Mouse (Mus musculus) heart, embryonic 15.5 days (tissue): ENCODE data around the gene Ubr4. TPM values are rescaled to one million over a fixed set of nuclear protein-coding genes. Genes with fewer than 3 reads are reported as not detected.
A peak's percentile ranks its signal among the peaks of the same experiment; 100 is the strongest.
"Not testable (repeated sequence)": the region's sequence is repeated elsewhere in the genome, so short reads cannot be mapped to it uniquely, and the experiment has no call there.

Experiments
- ATAC-seq: fragments of 200-750 bp; cut with Nextera tagmentation; replicated peaks from 2 replicates; pipeline ENCODE4 v1.8.0; 2017; ENCODE audit warnings: low read depth, moderate TSS enrichment; ENCODE audit not compliant: insufficient number of reproducible peaks, insufficient read depth, low FRiP score
- H3K27ac ChIP-seq: fragments of 300-500 bp; sonication (generic); 2 replicates; pipeline ENCODE4 v1.5.1; 2015; ENCODE audit warnings: mild to moderate bottlenecking, inconsistent platforms
- H3K27me3 ChIP-seq: fragments of 300-500 bp; sonication (generic); 2 replicates; pipeline ENCODE4 v1.6.1; 2015; ENCODE audit warnings: inconsistent platforms
- H3K36me3 ChIP-seq: fragments of 300-500 bp; sonication (generic); 2 replicates; pipeline ENCODE4 v1.6.1; 2015; ENCODE audit warnings: mild to moderate bottlenecking, inconsistent platforms
- H3K4me1 ChIP-seq: fragments of 300-500 bp; sonication (generic); replicated peaks from 2 replicates; pipeline ENCODE4 v1.6.1; 2015; ENCODE audit warnings: inconsistent platforms
- H3K4me2 ChIP-seq: fragments of 300-500 bp; sonication (generic); 2 replicates; pipeline ENCODE4 v1.6.1; 2015; ENCODE audit warnings: inconsistent platforms, mild to moderate bottlenecking, moderate library complexity
- H3K4me3 ChIP-seq: fragments of 300-500 bp; sonication (generic); 2 replicates; pipeline ENCODE4 v1.5.1; 2015; ENCODE audit warnings: mild to moderate bottlenecking, inconsistent platforms
- H3K9ac ChIP-seq: fragments of 300-500 bp; sonication (generic); 2 replicates; pipeline ENCODE4 v1.6.1; 2015; ENCODE audit warnings: mild to moderate bottlenecking, inconsistent platforms
- H3K9me3 ChIP-seq: fragments of 300-500 bp; sonication (generic); replicated peaks from 2 replicates; pipeline ENCODE4 v1.6.1; 2016; ENCODE audit warnings: inconsistent platforms
- WGBS: fragments of 180-500 bp; shearing (Covaris S2); methylation state at CpG from one replicate; pipeline ENCODE4 v1.1.7; 2015; ENCODE audit warnings: mixed read lengths; 5-methylcytosine and 5-hydroxymethylcytosine counted together
- polyA plus RNA-seq: library from polyadenylated mRNA; unstranded; fragments of >200 nt; fragmentation: Nextera tagmentation; extraction: Ambion mirVana; gene quantifications from 2 replicates; pipeline ENCODE4 v1.2.1, GENCODE M21; 2015

Ubr4 gene
- polyA plus RNA-seq, 1 experiment from 2014 or later = 49.1 TPM

DNA sequence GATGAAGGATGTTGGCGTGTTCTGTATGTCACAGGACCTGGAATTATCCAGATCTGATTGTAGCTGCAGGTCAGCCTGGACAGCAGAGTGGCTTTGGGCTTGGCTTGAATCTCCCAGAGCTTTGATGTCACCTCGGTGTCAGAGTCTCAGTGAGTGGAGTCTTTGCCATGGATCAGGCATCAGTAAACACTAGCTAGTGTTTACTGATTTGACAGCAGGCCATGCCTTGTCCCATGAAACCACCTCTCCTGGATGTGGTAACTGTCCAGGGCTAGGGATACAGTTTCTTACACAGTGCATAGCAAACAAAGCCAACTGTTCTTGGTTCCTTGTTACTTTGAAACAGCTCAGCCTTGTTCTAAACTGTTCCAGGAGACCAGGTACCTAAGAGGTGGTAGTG lies 159.1 kb downstream of the Ubr4 start:
- H3K9me3 ChIP-seq = no peaks in the 10 kb centered on the region
- 74% methylated on average over 2 of the region's 2 CpGs for WGBS
- no peak overlapping the region for H3K9ac ChIP-seq

DNA sequence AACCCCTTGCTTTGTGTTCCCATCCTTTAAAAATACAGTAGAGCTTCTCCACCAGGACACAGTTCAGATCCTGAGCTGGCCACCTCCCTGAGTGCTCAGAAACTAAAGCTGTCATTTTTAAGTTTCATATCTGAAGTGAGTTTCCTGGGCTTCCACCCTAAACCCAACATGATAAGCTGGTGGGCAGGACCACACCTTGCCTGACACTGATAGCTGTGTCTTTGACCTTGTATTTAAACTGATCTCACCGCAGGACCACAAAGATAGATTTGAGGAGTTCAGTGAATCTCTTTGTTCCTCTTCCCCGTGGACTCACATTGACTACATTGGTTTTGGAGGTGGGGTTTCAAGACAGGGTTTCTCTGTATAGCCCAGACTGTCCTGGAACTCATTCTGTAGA lies 160.6 kb downstream of the Ubr4 start:
- H3K4me3 ChIP-seq = no peak overlapping the region
- no peaks in the 10 kb centered on the region for H3K9me3 ChIP-seq
- no peaks in the 10 kb centered on the region for H3K36me3 ChIP-seq
- H3K4me1 ChIP-seq = no peaks in the 10 kb centered on the region
- H3K27ac ChIP-seq = no peak overlapping the region
- no peak overlapping the region for H3K9ac ChIP-seq
- H3K27me3 ChIP-seq = no peaks in the 10 kb centered on the region
- no peak for ATAC-seq
- WGBS = 68% methylated on average over 2 of the region's 2 CpGs
- no peak overlapping the region for H3K4me2 ChIP-seq

More for the DNA sequence above, 159.1 kb downstream of the Ubr4 start:
- Histone ChIP-seq H3K36me3 (no peaks in the 10 kb centered on the region), H3K4me1 (no peaks in the 10 kb centered on the region), H3K27ac (no peak overlapping the region), H3K27me3 (no peaks in the 10 kb centered on the region), H3K4me2 (no peak overlapping the region), H3K4me3 (no peak overlapping the region)
- no peak for ATAC-seq

GRCm38 (mm10) chr4:139519221-139519620 lies 166.8 kb downstream of the Ubr4 start:
- H3K9ac ChIP-seq = no peak overlapping the region
- H3K27me3 ChIP-seq = no peaks in the 10 kb centered on the region

GRCm38 (mm10) chr4:139521926-139522325 lies 169.5 kb downstream of the Ubr4 start:
- no peak for ATAC-seq
- Histone ChIP-seq H3K9me3 (no peaks in the 10 kb centered on the region), H3K4me2 (no peak overlapping the region), H3K4me3 (no peak overlapping the region), H3K27me3 (0 out of 2 replicates have a peak, but pooled peaks cover 4% of the 10 kb centered on the region), H3K27ac (no peak overlapping the region), H3K36me3 (no peaks in the 10 kb centered on the region), H3K9ac (no peak overlapping the region), H3K4me1 (no peaks in the 10 kb centered on the region)
- WGBS = 78% methylated on average over 10 of the region's 10 CpGs

More at GRCm38 (mm10) chr4:139519221-139519620, 166.8 kb downstream of the Ubr4 start:
- WGBS = 57% methylated on average over 6 of the region's 6 CpGs
- Histone ChIP-seq H3K27ac (no peak overlapping the region), H3K4me1 (no peaks in the 10 kb centered on the region), H3K9me3 (no peaks in the 10 kb centered on the region), H3K4me3 (no peak overlapping the region), H3K4me2 (no peak overlapping the region), H3K36me3 (no peaks in the 10 kb centered on the region)
- no peak for ATAC-seq

GRCm38 (mm10) chr4:139526475-139526874 lies 174.1 kb downstream of the Ubr4 start:
- H3K9ac ChIP-seq = no peak overlapping the region

GRCm38 (mm10) chr4:139530248-139530647 lies 177.8 kb downstream of the Ubr4 start, which contains the start of gene Iffo2:
Iffo2 (plus strand) TSS chr4:139530548.
- H3K9me3 ChIP-seq, H3K9ac ChIP-seq, H3K4me3 ChIP-seq, H3K27ac ChIP-seq, ATAC-seq, H3K36me3 ChIP-seq, H3K4me2 ChIP-seq, H3K4me1 ChIP-seq, H3K27me3 ChIP-seq: not testable (repeated sequence)
- 80% methylated on average over 5 of the region's 5 CpGs for WGBS

More at GRCm38 (mm10) chr4:139526475-139526874, 174.1 kb downstream of the Ubr4 start:
- 72% methylated on average over 12 of the region's 12 CpGs for WGBS
- H3K36me3 ChIP-seq = no peaks in the 10 kb centered on the region
- no peaks in the 10 kb centered on the region for H3K4me1 ChIP-seq
- no peak for ATAC-seq
- no peaks in the 10 kb centered on the region for H3K9me3 ChIP-seq
- no peak overlapping the region for H3K27ac ChIP-seq
- H3K4me3 ChIP-seq = no peak overlapping the region
- H3K27me3 ChIP-seq = 0 out of 2 replicates have a peak, but pooled peaks cover 4% of the 10 kb centered on the region
- H3K4me2 ChIP-seq = no peak overlapping the region

- H3K9ac ChIP-seq = no peak overlapping the region
- no peak overlapping the region for H3K4me3 ChIP-seq
- H3K9me3 ChIP-seq = no peaks in the 10 kb centered on the region
- no peak for ATAC-seq
- H3K36me3 ChIP-seq = no peaks in the 10 kb centered on the region
- peaks cover 14% of the 10 kb centered on the region for H3K4me1 ChIP-seq
- H3K27ac ChIP-seq = no peak overlapping the region
- no peaks in the 10 kb centered on the region for H3K27me3 ChIP-seq
- H3K4me2 ChIP-seq = no peak overlapping the region
- WGBS = 83% methylated on average over 10 of the region's 10 CpGs
Observed at GRCm38 (mm10) chr4:139532081-139532480, 179.7 kb downstream of the Ubr4 start.

DNA sequence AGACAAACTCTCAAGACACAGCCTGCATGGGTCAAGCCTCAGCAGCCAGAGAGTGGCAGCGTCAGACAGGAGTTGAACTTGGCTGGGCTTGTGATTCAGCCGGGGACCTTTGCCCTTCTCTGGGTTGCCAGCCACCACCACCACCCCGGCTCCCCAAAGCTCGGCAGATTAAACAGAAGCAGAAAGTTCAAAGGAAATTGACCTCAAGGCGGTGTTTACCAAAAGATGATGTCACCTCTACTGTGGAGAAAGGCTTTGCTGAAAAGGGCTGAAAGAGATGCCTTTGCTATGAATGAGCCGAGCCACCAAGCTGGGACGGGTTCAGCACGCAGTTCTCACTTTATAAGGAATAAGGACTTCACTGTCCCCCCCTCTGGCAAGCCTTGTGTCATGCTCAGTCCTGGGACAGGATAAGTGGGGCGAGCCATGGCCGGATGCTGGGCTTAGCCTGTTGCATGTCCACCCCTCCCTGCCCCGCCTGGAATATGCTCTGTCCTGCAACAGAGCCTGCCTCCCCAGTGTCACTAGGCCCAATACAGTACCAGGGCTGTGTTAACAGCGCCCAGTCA lies 182.8 kb downstream of the Ubr4 start:
- no peaks in the 10 kb centered on the region for H3K27me3 ChIP-seq
- H3K9me3 ChIP-seq = no peaks in the 10 kb centered on the region
- H3K4me1 ChIP-seq = peaks cover 14% of the 10 kb centered on the region
- H3K36me3 ChIP-seq = no peaks in the 10 kb centered on the region
- 32% methylated on average over 12 of the region's 12 CpGs for WGBS
- peak; percentile 79 for ATAC-seq
- peak overlapping the region; percentile 60 for H3K27ac ChIP-seq
- no peak overlapping the region for H3K9ac ChIP-seq
- no peak overlapping the region for H3K4me2 ChIP-seq
- H3K4me3 ChIP-seq = no peak overlapping the region

DNA sequence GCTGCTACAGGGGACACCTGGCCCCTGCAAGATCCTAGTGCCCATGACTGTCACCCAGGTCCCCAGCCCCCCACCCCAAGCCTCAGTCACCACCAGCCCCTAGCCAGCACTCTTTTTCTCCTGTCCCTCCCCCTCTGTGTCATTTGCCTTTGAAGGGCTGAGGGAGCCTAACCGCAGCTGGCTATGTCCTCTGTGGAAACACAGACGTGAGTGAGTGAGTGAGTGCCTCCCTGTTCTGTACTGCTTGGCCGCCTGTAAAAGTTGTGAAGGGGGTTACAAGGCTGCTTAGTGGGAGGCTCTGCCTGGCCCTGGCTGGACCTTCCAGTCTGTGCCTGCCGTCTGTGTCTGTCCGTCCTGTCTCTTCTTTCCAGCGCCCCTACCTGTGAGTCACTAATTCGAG lies 183.3 kb downstream of the Ubr4 start:
- no peaks in the 10 kb centered on the region for H3K36me3 ChIP-seq
- peak overlapping the region; percentile 60 for H3K27ac ChIP-seq
- H3K9me3 ChIP-seq = no peaks in the 10 kb centered on the region
- no peak overlapping the region for H3K4me2 ChIP-seq
- H3K27me3 ChIP-seq = no peaks in the 10 kb centered on the region
- no peak overlapping the region for H3K9ac ChIP-seq
- 56% methylated on average over 7 of the region's 7 CpGs for WGBS
- H3K4me3 ChIP-seq = no peak overlapping the region
- H3K4me1 ChIP-seq = peaks cover 14% of the 10 kb centered on the region
- peak; percentile 23; the same call in 1 of the 2 replicates for ATAC-seq

GRCm38 (mm10) chr4:139536706-139537105 lies 184.3 kb downstream of the Ubr4 start:
- WGBS = 80% methylated on average over 9 of the region's 9 CpGs
- Histone ChIP-seq H3K36me3 (no peaks in the 10 kb centered on the region), H3K27me3 (no peaks in the 10 kb centered on the region), H3K9ac (no peak overlapping the region), H3K4me2 (no peak overlapping the region), H3K27ac (no peak overlapping the region), H3K4me1 (peaks cover 14% of the 10 kb centered on the region), H3K9me3 (no peaks in the 10 kb centered on the region), H3K4me3 (no peak overlapping the region)
- no peak for ATAC-seq
